Mouse (Mus musculus) intestine, postnatal 0 days (tissue): ENCODE results near the gene Gm44973. TPM values are rescaled to one million over a fixed set of nuclear protein-coding genes. Genes with fewer than 3 reads are reported as not detected.
"Not testable (repeated sequence)": the region's sequence is repeated elsewhere in the genome, so short reads cannot be mapped to it uniquely, and the experiment has no call there.

ENCODE experiments used
- ATAC-seq: fragments of 200-750 bp; cut with Nextera tagmentation; 2 replicates; pipeline ENCODE4 v1.8.0; 2017; ENCODE audit warnings: mild to moderate bottlenecking, moderate TSS enrichment, moderate library complexity
- H3K27ac ChIP-seq: fragments of 300-500 bp; sonication (generic); 2 replicates; pipeline ENCODE4 v1.5.1; 2014; ENCODE audit warnings: mild to moderate bottlenecking, low read depth, low read length, moderate library complexity
- H3K27me3 ChIP-seq: fragments of 300-500 bp; sonication (generic); replicated peaks from 2 replicates; pipeline ENCODE4 v1.6.1; 2014; ENCODE audit warnings: low read length, mixed read lengths; ENCODE audit not compliant: control insufficient read depth, insufficient read depth
- H3K36me3 ChIP-seq: fragments of 300-500 bp; sonication (generic); 2 replicates; pipeline ENCODE4 v1.6.1; 2014; ENCODE audit warnings: mild to moderate bottlenecking, moderate library complexity; ENCODE audit not compliant: control insufficient read depth, insufficient read depth
- H3K4me1 ChIP-seq: fragments of 300-500 bp; sonication (generic); replicated peaks from 2 replicates; pipeline ENCODE4 v1.6.1; 2014; ENCODE audit warnings: antibody characterized with exemption, low read length, mixed read lengths; ENCODE audit not compliant: control insufficient read depth, insufficient read depth
- H3K4me2 ChIP-seq: fragments of 300-500 bp; sonication (generic); replicated peaks from 2 replicates; pipeline ENCODE4 v1.6.1; 2014; ENCODE audit warnings: low read depth, mild to moderate bottlenecking, moderate library complexity
- H3K4me3 ChIP-seq: fragments of 300-500 bp; sonication (generic); 2 replicates; pipeline ENCODE4 v1.5.1; 2014; ENCODE audit warnings: low read depth, low read length
- H3K9ac ChIP-seq: fragments of 300-500 bp; sonication (generic); 2 replicates; pipeline ENCODE4 v1.6.1; 2014; ENCODE audit warnings: mild to moderate bottlenecking, low read depth, low read length
- H3K9me3 ChIP-seq: fragments of 300-500 bp; sonication (generic); 2 replicates; pipeline ENCODE4 v1.6.1; 2016; ENCODE audit warnings: mixed run types; ENCODE audit not compliant: control insufficient read depth
- CTCF ChIP-seq: sonication (generic); IDR thresholded peaks from 2 replicates; pipeline ENCODE4 v1.5.1; 2016; ENCODE audit warnings: low read depth, mild to moderate bottlenecking, control low read depth, antibody characterized with exemption, moderate library complexity
- WGBS: fragments of 180-500 bp; shearing (Covaris S2); extraction: QIAGEN DNeasy Blood & Tissue Kit; methylation state at CpG from one replicate; pipeline ENCODE4 v1.1.7; 2014; 5-methylcytosine and 5-hydroxymethylcytosine counted together
- polyA plus RNA-seq: library from polyadenylated mRNA; unstranded; fragments of >200 nt; fragmentation: Nextera tagmentation; extraction: Ambion mirVana; gene quantifications from 2 replicates; pipeline ENCODE4 v1.2.1, GENCODE M21; 2015

Gene Gm44973
- polyA plus RNA-seq, 1 experiment from 2014 or later = 4.7 TPM

- Histone ChIP-seq H3K4me3 (peak overlapping the region; percentile 60), H3K36me3 (peaks cover 28% of the 10 kb centered on the region), H3K27me3 (no peaks in the 10 kb centered on the region), H3K27ac (peak overlapping the region; percentile 100), H3K9ac (peak overlapping the region; percentile 83; the same call in 1 of the 2 replicates), H3K4me2 (peak overlapping the region; percentile 82), H3K9me3 (no peaks in the 10 kb centered on the region), H3K4me1 (peaks cover 3% of the 10 kb centered on the region; the same call in 1 of the 2 replicates)
- no peak for TF ChIP-seq CTCF
- peak; percentile 22 for ATAC-seq
- 29% methylated on average over 3 of the region's 3 CpGs for WGBS
These were observed 761 bp downstream of the Gm44973 start for GRCm38 (mm10) chr7:5016057-5016456.

- no peak for TF ChIP-seq CTCF
- no peak for ATAC-seq
- 96% methylated on average over 2 of the region's 2 CpGs for WGBS
These were observed 1.6 kb downstream of the Gm44973 start for GRCm38 (mm10) chr7:5016920-5017319.

GRCm38 (mm10) chr7:5017352-5017751 lies 2.1 kb downstream of the Gm44973 start:
- no peaks in the 10 kb centered on the region for H3K9me3 ChIP-seq
- no peak overlapping the region for H3K4me3 ChIP-seq
- peaks cover 3% of the 10 kb centered on the region; the same call in 1 of the 2 replicates for H3K4me1 ChIP-seq
- no peaks in the 10 kb centered on the region for H3K27me3 ChIP-seq
- 94% methylated on average over 16 of the region's 16 CpGs for WGBS
- ATAC-seq = no peak
- peaks cover 15% of the 10 kb centered on the region for H3K36me3 ChIP-seq
- H3K4me2 ChIP-seq = no peak overlapping the region
- H3K9ac ChIP-seq = no peak overlapping the region
- TF ChIP-seq CTCF = peak; percentile 40
- H3K27ac ChIP-seq = no peak overlapping the region

More at GRCm38 (mm10) chr7:5016920-5017319, 1.6 kb downstream of the Gm44973 start:
- H3K4me1 ChIP-seq = peaks cover 3% of the 10 kb centered on the region; the same call in 1 of the 2 replicates
- no peaks in the 10 kb centered on the region for H3K27me3 ChIP-seq
- no peak overlapping the region for H3K4me2 ChIP-seq
- peaks cover 19% of the 10 kb centered on the region for H3K36me3 ChIP-seq
- no peak overlapping the region for H3K4me3 ChIP-seq
- H3K27ac ChIP-seq = no peak overlapping the region
- no peaks in the 10 kb centered on the region for H3K9me3 ChIP-seq
- no peak overlapping the region for H3K9ac ChIP-seq

GRCm38 (mm10) chr7:5017931-5018330 lies 2.6 kb downstream of the Gm44973 start:
- no peak overlapping the region for H3K9ac ChIP-seq
- H3K9me3 ChIP-seq = no peaks in the 10 kb centered on the region
- H3K4me2 ChIP-seq = no peak overlapping the region
- no peak overlapping the region for H3K4me3 ChIP-seq
- H3K4me1 ChIP-seq = peaks cover 3% of the 10 kb centered on the region; the same call in 1 of the 2 replicates
- TF ChIP-seq CTCF = no peak
- WGBS = 96% methylated on average over 21 of the region's 21 CpGs
- no peak overlapping the region for H3K27ac ChIP-seq
- no peaks in the 10 kb centered on the region for H3K27me3 ChIP-seq
- H3K36me3 ChIP-seq = peaks cover 10% of the 10 kb centered on the region; the same call in 1 of the 2 replicates
- no peak for ATAC-seq

GRCm38 (mm10) chr7:5019576-5019975 lies 4.3 kb downstream of the Gm44973 start:
- Histone ChIP-seq H3K36me3 (peaks cover 20% of the 10 kb centered on the region; the same call in 1 of the 2 replicates), H3K27ac (peak overlapping the region; percentile 95), H3K4me2 (peak overlapping the region; percentile 75), H3K4me3 (peak overlapping the region; percentile 88)
- H3K9me3 ChIP-seq, ATAC-seq, H3K27me3 ChIP-seq, H3K9ac ChIP-seq, H3K4me1 ChIP-seq: not testable (repeated sequence)
- WGBS = 22% methylated on average over 8 of the region's 8 CpGs

- H3K4me3 ChIP-seq = peak within 1 kb of the TSS; percentile 88
- H3K9ac ChIP-seq = peak within 1 kb of the TSS; percentile 96
- H3K27me3 ChIP-seq = no peaks in the 10 kb centered on the region
- H3K36me3 ChIP-seq = peaks cover 22% of the 10 kb centered on the region; the same call in 1 of the 2 replicates
- WGBS = under 1% methylated on average over 49 of the region's 49 CpGs
- ATAC-seq = peak; percentile 86
- no peaks in the 10 kb centered on the region for H3K9me3 ChIP-seq
- TF ChIP-seq CTCF = 0 out of 2 replicates have a peak, but pooled peaks have one; percentile 9
- H3K4me2 ChIP-seq = peak within 1 kb of the TSS; percentile 75
- H3K4me1 ChIP-seq = peaks cover 3% of the 10 kb centered on the region; the same call in 1 of the 2 replicates
- peak within 1 kb of the TSS; percentile 95 for H3K27ac ChIP-seq
These were observed 4.8 kb downstream of the Gm44973 start, which contains the start of the genes Zfp865 and Ccdc106 for GRCm38 (mm10) chr7:5020000-5020681. TSS of gene Zfp865 (plus strand) at chr7:5020376. TSS of gene Ccdc106 (plus strand) at chr7:5020553.
